Mouse (Mus musculus) small intestine, adult 2 months (tissue): Measurements from ENCODE around the gene Prss33. TPM values are rescaled to one million over a fixed set of nuclear protein-coding genes. Genes with fewer than 3 reads are reported as not detected.
"Not testable (repeated sequence)": the region's sequence is repeated elsewhere in the genome, so short reads cannot be mapped to it uniquely, and the experiment has no call there.

Experiments used
- H3K27ac ChIP-seq: fragments of 200-500 bp; 2 replicates; pipeline ENCODE4 v1.5.1; 2012; ENCODE audit warnings: low read depth, low read length, control low read depth, inconsistent platforms; ENCODE audit not compliant: insufficient read depth
- H3K27me3 ChIP-seq: fragments of 200-500 bp; 2 replicates; pipeline ENCODE4 v1.6.1; 2012; ENCODE audit warnings: mild to moderate bottlenecking, moderate library complexity, low read length, inconsistent platforms; ENCODE audit not compliant: control insufficient read depth, insufficient read depth
- H3K36me3 ChIP-seq: fragments of 200-500 bp; 2 replicates; pipeline ENCODE4 v1.6.1; 2012; ENCODE audit warnings: mild to moderate bottlenecking, low read length, control low read depth, inconsistent platforms; ENCODE audit not compliant: control insufficient read depth, insufficient read depth
- H3K4me1 ChIP-seq: fragments of 200-500 bp; 2 replicates; pipeline ENCODE4 v1.6.1; 2012; ENCODE audit warnings: low read length, inconsistent platforms, mixed read lengths; ENCODE audit not compliant: control insufficient read depth, insufficient read depth, insufficient read length
- H3K4me3 ChIP-seq: fragments of 200-500 bp; 2 replicates; pipeline ENCODE4 v1.5.1; 2012; ENCODE audit warnings: low read depth, mild to moderate bottlenecking, control low read depth, inconsistent platforms, low read length, moderate library complexity
- CTCF ChIP-seq: fragments of 200-500 bp; IDR thresholded peaks from 2 replicates; pipeline ENCODE4 v1.5.1; 2012; ENCODE audit warnings: low read depth, mild to moderate bottlenecking, control low read depth, inconsistent platforms, low read length, moderate library complexity, mixed read lengths; ENCODE audit not compliant: insufficient replicate concordance, insufficient read length; ENCODE audit errors: extremely low read depth
- POLR2A ChIP-seq: fragments of 200-500 bp; IDR thresholded peaks from 2 replicates; pipeline ENCODE4 v1.6.1; 2012; ENCODE audit warnings: low read depth, mild to moderate bottlenecking, control low read depth, inconsistent platforms, low read length, moderate library complexity
- WGBS: fragments of 180-500 bp; shearing (Covaris S2); methylation state at CpG from one replicate; pipeline ENCODE4 v1.1.7; 2018; 5-methylcytosine and 5-hydroxymethylcytosine counted together
- polyA plus RNA-seq: library from polyadenylated mRNA; depleted of rRNA; stranded (reverse); fragments of >200 nt; gene quantifications from 2 replicates; pipeline ENCODE4 v1.2.3, GENCODE M21; 2012; rRNA removed

Prss33 gene
- polyA plus RNA-seq = 0.27 and 0.77 TPM in 2 replicates

GRCm38 (mm10) chr17:23836006-23836575 lies at the start of gene Prss33:
Gene Prss33, minus strand, starts transcription at chr17:23836056.
- TF ChIP-seq POLR2A = no peak
- no peak for TF ChIP-seq CTCF
- no peak within 1 kb of the TSS for H3K27ac ChIP-seq
- no peak within 1 kb of the TSS for H3K4me3 ChIP-seq
- H3K36me3 ChIP-seq = no peaks in the 10 kb centered on the region
- no peaks in the 10 kb centered on the region for H3K27me3 ChIP-seq
- WGBS = 86% methylated on average over 8 of the region's 8 CpGs
- no peaks in the 10 kb centered on the region for H3K4me1 ChIP-seq

GRCm38 (mm10) chr17:23880576-23880975 lies 44.7 kb upstream of the Prss33 start, which contains the start of the genes Dcpp1 and Dcpp2:
Gene Dcpp1, plus strand, starts transcription at chr17:23880876.
Gene Dcpp2, plus strand, starts transcription at chr17:23880880.
- not testable (repeated sequence) for H3K27me3 ChIP-seq, H3K4me3 ChIP-seq, H3K4me1 ChIP-seq, H3K27ac ChIP-seq, H3K36me3 ChIP-seq
- 65% methylated on average over 4 of the region's 4 CpGs for WGBS

GRCm38 (mm10) chr17:23877166-23877565 lies 41.3 kb upstream of the Prss33 start:
- TF ChIP-seq CTCF = no peak
- no peak for TF ChIP-seq POLR2A
- WGBS = 100% methylated on average over 2 of the region's 2 CpGs
- no peak overlapping the region for H3K4me3 ChIP-seq
- H3K27me3 ChIP-seq = no peaks in the 10 kb centered on the region
- no peak overlapping the region for H3K27ac ChIP-seq
- peaks cover 3% of the 10 kb centered on the region; the same call in 1 of the 2 replicates for H3K4me1 ChIP-seq
- H3K36me3 ChIP-seq = no peaks in the 10 kb centered on the region

GRCm38 (mm10) chr17:23876741-23877140 lies 40.9 kb upstream of the Prss33 start:
- no peaks in the 10 kb centered on the region for H3K27me3 ChIP-seq
- peaks cover 3% of the 10 kb centered on the region; the same call in 1 of the 2 replicates for H3K4me1 ChIP-seq
- TF ChIP-seq CTCF = no peak
- no peak for TF ChIP-seq POLR2A
- 65% methylated on average over 3 of the region's 3 CpGs for WGBS
- no peaks in the 10 kb centered on the region for H3K36me3 ChIP-seq
- no peak overlapping the region for H3K4me3 ChIP-seq
- no peak overlapping the region for H3K27ac ChIP-seq

GRCm38 (mm10) chr17:23873884-23874856 lies 38.3 kb upstream of the Prss33 start:
- 35% methylated on average over 8 of the region's 8 CpGs for WGBS
- no peak overlapping the region for H3K27ac ChIP-seq
- no peak overlapping the region for H3K4me3 ChIP-seq
- peaks cover 3% of the 10 kb centered on the region; the same call in 1 of the 2 replicates for H3K4me1 ChIP-seq
- TF ChIP-seq CTCF (peak; percentile 82; the same call in 1 of the 2 replicates), POLR2A (no peak)
- H3K27me3 ChIP-seq = no peaks in the 10 kb centered on the region
- H3K36me3 ChIP-seq = no peaks in the 10 kb centered on the region

GRCm38 (mm10) chr17:23868513-23868912 lies 32.7 kb upstream of the Prss33 start:
- no peak for TF ChIP-seq POLR2A
- no peak for TF ChIP-seq CTCF
- Histone ChIP-seq H3K27me3 (no peaks in the 10 kb centered on the region), H3K4me3 (no peak overlapping the region), H3K36me3 (no peaks in the 10 kb centered on the region), H3K4me1 (peaks cover 3% of the 10 kb centered on the region; the same call in 1 of the 2 replicates), H3K27ac (no peak overlapping the region)
- 93% methylated on average over 11 of the region's 11 CpGs for WGBS

GRCm38 (mm10) chr17:23867756-23868155 lies 31.9 kb upstream of the Prss33 start, which contains the start of gene Prss21:
Gene Prss21, plus strand, starts transcription at chr17:23868056.
- H3K4me3 ChIP-seq = no peak within 1 kb of the TSS
- WGBS = 89% methylated on average over 15 of the region's 15 CpGs
- TF ChIP-seq POLR2A = no peak
- no peak for TF ChIP-seq CTCF
- H3K4me1 ChIP-seq = peaks cover 2% of the 10 kb centered on the region; the same call in 1 of the 2 replicates
- H3K27ac ChIP-seq = no peak within 1 kb of the TSS
- H3K36me3 ChIP-seq = no peaks in the 10 kb centered on the region
- H3K27me3 ChIP-seq = no peaks in the 10 kb centered on the region
